Mouse (Mus musculus) MEL (cell line): ENCODE results near the gene Prex1. TPM values are rescaled to one million over a fixed set of nuclear protein-coding genes. Genes with fewer than 3 reads are reported as not detected.
A peak's percentile ranks its signal among the peaks of the same experiment; 100 is the strongest.

Source experiments
- DNase-seq: peaks from one replicate; pipeline ENCODE4 v3.0.0; 2011; ENCODE audit warnings: low read depth, low spot score
- H3K27ac ChIP-seq: 2 replicates; pipeline ENCODE4 v1.5.1; 2012; ENCODE audit warnings: low read depth, mild to moderate bottlenecking, control low read depth, low read length, moderate library complexity; ENCODE audit not compliant: control insufficient read depth
- H3K27me3 ChIP-seq, 2 experiments: fragments of 150-350 bp in 1 of 2; sonication (generic) in 1 of 2; 2 replicates each; pipeline ENCODE4 v1.6.1; 2012; ENCODE audit warnings: low read length in 2 of 2, mild to moderate bottlenecking in 2 of 2, improper control_type of control experiment in 1 of 2, moderate library complexity in 1 of 2; ENCODE audit not compliant: insufficient read depth in 2 of 2, control insufficient read depth in 1 of 2
- H3K36me3 ChIP-seq, 2 experiments: 2 replicates each; pipeline ENCODE4 v1.6.1; 2012 to 2014; ENCODE audit warnings: low read length in 2 of 2, improper control_type of control experiment in 1 of 2, inconsistent platforms in 1 of 2, mild to moderate bottlenecking in 1 of 2; ENCODE audit not compliant: insufficient read depth in 2 of 2, control insufficient read depth in 1 of 2
- H3K4me1 ChIP-seq, 2 experiments: fragments of 150-350 bp in 1 of 2; sonication (generic) in 1 of 2; 2 replicates each; pipeline ENCODE4 v1.6.1; 2012; ENCODE audit warnings: low read length in 2 of 2, improper control_type of control experiment in 1 of 2, mild to moderate bottlenecking in 1 of 2; ENCODE audit not compliant: insufficient read depth in 2 of 2, control insufficient read depth in 1 of 2
- H3K4me3 ChIP-seq, 2 experiments: fragments of 150-350 bp in 1 of 2; sonication (generic) in 1 of 2; 2 replicates each; pipeline ENCODE4 v1.5.1; 2012; ENCODE audit warnings: low read depth in 2 of 2, low read length in 2 of 2, mild to moderate bottlenecking in 2 of 2, moderate library complexity in 2 of 2, control low read depth in 1 of 2, improper control_type of control experiment in 1 of 2; ENCODE audit not compliant: control insufficient read depth in 1 of 2, insufficient read depth in 1 of 2
- H3K79me2 ChIP-seq: 2 replicates; pipeline ENCODE4 v1.6.1; 2012; ENCODE audit warnings: mild to moderate bottlenecking, low read length, moderate library complexity; ENCODE audit not compliant: control insufficient read depth, poor library complexity, insufficient read depth
- H3K9ac ChIP-seq: 2 replicates; pipeline ENCODE4 v1.6.1; 2012; ENCODE audit warnings: low read depth, mild to moderate bottlenecking, control low read depth, low read length, moderate library complexity; ENCODE audit not compliant: control insufficient read depth, poor library complexity, severe bottlenecking
- H3K9me3 ChIP-seq: fragments of 150-350 bp; sonication (generic); replicated peaks from 2 replicates; pipeline ENCODE4 v1.6.1; 2012; ENCODE audit warnings: mild to moderate bottlenecking, low read length, improper control_type of control experiment, moderate library complexity; ENCODE audit not compliant: insufficient read depth
- CHD2 ChIP-seq: IDR thresholded peaks from 2 replicates; pipeline ENCODE4 v1.6.1; 2011; ENCODE audit warnings: low read length, improper control_type of control experiment
- CTCF ChIP-seq, 3 experiments: IDR thresholded peaks in 2 of 3; conservative IDR thresholded peaks in 1 of 3; 2 replicates each; pipeline ENCODE4 v1.5.1; 2011 to 2012; ENCODE audit warnings: low read length in 3 of 3, low read depth in 2 of 3, mild to moderate bottlenecking in 2 of 3, improper control_type of control experiment in 1 of 3, inconsistent platforms in 1 of 3, mixed read lengths in 1 of 3, moderate library complexity in 1 of 3; ENCODE audit not compliant: control insufficient read depth in 1 of 3, insufficient read depth in 1 of 3, poor library complexity in 1 of 3, severe bottlenecking in 1 of 3
- ETS1 ChIP-seq: IDR thresholded peaks from 2 replicates; pipeline ENCODE4 v1.6.1; 2012; ENCODE audit warnings: low read depth, mild to moderate bottlenecking, inconsistent platforms, low read length, improper control_type of control experiment, moderate library complexity
- HCFC1 ChIP-seq: IDR thresholded peaks from 2 replicates; pipeline ENCODE4 v1.6.1; 2012; ENCODE audit warnings: low read depth, mild to moderate bottlenecking, inconsistent platforms, low read length, improper control_type of control experiment, moderate library complexity
- MAX ChIP-seq: IDR thresholded peaks from 2 replicates; pipeline ENCODE4 v1.6.1; 2011; ENCODE audit warnings: low read length, improper control_type of control experiment
- MAZ ChIP-seq: IDR thresholded peaks from 2 replicates; pipeline ENCODE4 v1.6.1; 2012; ENCODE audit warnings: low read depth, mild to moderate bottlenecking, inconsistent platforms, low read length, improper control_type of control experiment
- MXI1 ChIP-seq: IDR thresholded peaks from 2 replicates; pipeline ENCODE4 v1.6.1; 2011; ENCODE audit warnings: mild to moderate bottlenecking, low read depth, low read length, improper control_type of control experiment
- MYC ChIP-seq: IDR thresholded peaks from 2 replicates; pipeline ENCODE4 v1.6.1; 2011; ENCODE audit warnings: low read depth, mild to moderate bottlenecking, low read length, improper control_type of control experiment, moderate library complexity
- NELFE ChIP-seq: IDR thresholded peaks from 2 replicates; pipeline ENCODE4 v1.6.1; 2011; ENCODE audit warnings: low read depth, low read length, improper control_type of control experiment
- NRF1 ChIP-seq: IDR thresholded peaks from 2 replicates; pipeline ENCODE4 v1.6.1; 2014; ENCODE audit warnings: low read depth, mild to moderate bottlenecking, inconsistent platforms, low read length, improper control_type of control experiment, moderate library complexity; ENCODE audit not compliant: poor library complexity, insufficient read depth, severe bottlenecking
- POLR2A ChIP-seq, 2 experiments: IDR thresholded peaks; 2 replicates each; pipeline ENCODE4 v1.6.1; 2011 to 2012; ENCODE audit warnings: low read length in 2 of 2, mild to moderate bottlenecking in 2 of 2, control low read depth in 1 of 2, improper control_type of control experiment in 1 of 2, low read depth in 1 of 2, moderate library complexity in 1 of 2; ENCODE audit not compliant: control insufficient read depth in 1 of 2, insufficient read depth in 1 of 2, poor library complexity in 1 of 2
- POLR2AphosphoS2 ChIP-seq: IDR thresholded peaks from 2 replicates; pipeline ENCODE4 v1.6.1; 2011; ENCODE audit warnings: low read length, improper control_type of control experiment
- POLR2AphosphoS5 ChIP-seq: IDR thresholded peaks from 2 replicates; pipeline ENCODE4 v1.6.1; 2012; ENCODE audit warnings: low read depth, borderline replicate concordance, mild to moderate bottlenecking, inconsistent platforms, low read length, moderate library complexity, mixed read lengths
- RAD21 ChIP-seq: IDR thresholded peaks from 2 replicates; pipeline ENCODE4 v1.6.1; 2011; ENCODE audit warnings: mild to moderate bottlenecking, low read depth, low read length, improper control_type of control experiment
- RCOR1 ChIP-seq: IDR thresholded peaks from 2 replicates; pipeline ENCODE4 v1.6.1; 2012; ENCODE audit warnings: low read depth, mild to moderate bottlenecking, inconsistent platforms, low read length, improper control_type of control experiment
- SIN3A ChIP-seq: IDR thresholded peaks from 2 replicates; pipeline ENCODE4 v1.6.1; 2012; ENCODE audit warnings: low read length, improper control_type of control experiment, inconsistent platforms
- TBP ChIP-seq: IDR thresholded peaks from 2 replicates; pipeline ENCODE4 v1.8.0; 2011; ENCODE audit warnings: low read depth, low read length, improper control_type of control experiment
- USF1 ChIP-seq: IDR thresholded peaks from 2 replicates; pipeline ENCODE4 v1.6.1; 2014; ENCODE audit warnings: low read depth, mild to moderate bottlenecking, inconsistent platforms, low read length, improper control_type of control experiment, moderate library complexity
- USF2 ChIP-seq, 2 experiments: IDR thresholded peaks; 2 replicates each; pipeline ENCODE4 v1.6.1; 2011 to 2012; ENCODE audit warnings: improper control_type of control experiment in 2 of 2, low read length in 2 of 2, borderline replicate concordance in 1 of 2, inconsistent platforms in 1 of 2, low read depth in 1 of 2, mild to moderate bottlenecking in 1 of 2; ENCODE audit not compliant: insufficient read depth in 1 of 2
- ZC3H11A ChIP-seq: IDR thresholded peaks from 2 replicates; pipeline ENCODE4 v1.6.1; 2012; ENCODE audit warnings: low read depth, mild to moderate bottlenecking, inconsistent platforms, low read length, improper control_type of control experiment
- ZMIZ1 ChIP-seq: IDR thresholded peaks from 2 replicates; pipeline ENCODE4 v1.6.1; 2012; ENCODE audit warnings: low read depth, mild to moderate bottlenecking, inconsistent platforms, low read length, improper control_type of control experiment, moderate library complexity
- polyA plus RNA-seq, 2 experiments: library from polyadenylated mRNA; stranded (reverse) in 1 of 2; unstranded in 1 of 2; fragments of >175 nt in 1 of 2; fragments of >200 nt in 1 of 2; gene quantifications; 2 replicates each; pipeline versions ENCODE4 v1.2.1 to v1.2.4; 2012; ENCODE audit warnings: low replicate concordance in 2 of 2, low read depth in 1 of 2; ENCODE audit not compliant: insufficient read length in 2 of 2, insufficient read depth in 1 of 2, missing spikeins in 1 of 2
- total RNA-seq: library from RNA; depleted of rRNA; stranded (reverse); fragments of 300-350 nt; gene quantifications from 2 replicates; pipeline ENCODE4 v1.2.3, GENCODE M21; 2012

Prex1 gene
- total and polyA plus RNA-seq, 3 experiments = 8.0 to 33.1 (median 15.8) TPM

- TF ChIP-seq NRF1 (no peak), NELFE (no peak), ZC3H11A (peak; percentile 54; the same call in 1 of the 2 replicates)
Observed at GRCm38 (mm10) chr2:166555508-166555907, 158.1 kb downstream of the Prex1 start (continued).

DNA sequence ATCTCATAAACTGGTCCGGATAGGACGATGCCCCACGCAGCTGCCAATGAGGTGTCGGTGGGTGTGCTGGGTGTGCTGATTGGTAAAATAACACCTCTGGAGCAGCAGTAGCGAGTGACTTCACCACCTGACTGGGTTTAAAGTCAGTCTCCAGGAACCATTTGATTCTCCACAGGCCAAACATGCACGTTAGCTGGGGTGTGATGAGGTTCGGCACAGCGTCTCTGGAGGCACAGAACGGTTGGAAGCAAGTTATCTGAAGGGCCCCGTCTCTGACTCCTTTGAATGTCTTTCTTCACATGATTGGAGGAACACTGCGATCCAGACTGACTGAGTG is 159.5 kb downstream of the Prex1 start:
- Histone ChIP-seq H3K4me3 (peak overlapping the region; percentile 64 to 89), H3K9me3 (no peaks in the 10 kb centered on the region), H3K9ac (peak overlapping the region; percentile 53), H3K27me3 (no peaks in the 10 kb centered on the region; a peak in 1 of 4 replicates), H3K79me2 (no peaks in the 10 kb centered on the region), H3K36me3 (no peaks in the 10 kb centered on the region), H3K4me1 (peaks cover 0 to 7% of the 10 kb centered on the region in 2 experiments; a peak in 2 of 4 replicates), H3K27ac (peak overlapping the region; percentile 25; the same call in 1 of the 2 replicates)
- peak; percentile 96 for DNase-seq
- peak; percentile 43; the same call in 1 of the 2 replicates for TF ChIP-seq CHD2
- 0 out of 2 replicates have a peak, but pooled peaks have one; percentile 1 for TF ChIP-seq HCFC1
- no peak for TF ChIP-seq RCOR1
- peak; percentile 41; the same call in 1 of the 2 replicates for TF ChIP-seq NRF1
- no peak for TF ChIP-seq RAD21
- TF ChIP-seq POLR2AphosphoS2 = no peak
- peak; percentile 48 to 80; a peak in 3 of 4 replicates for TF ChIP-seq POLR2A (IDR thresholded peaks at IDR 0.05; ENCODE audit: control insufficient read depth in 1 of 2, insufficient read depth in 1 of 2, low read depth in 1 of 2, low read length in 2 of 2, poor library complexity in 1 of 2)
- peak; percentile 7; the same call in 1 of the 2 replicates for TF ChIP-seq MXI1
- TF ChIP-seq USF2 (IDR thresholded peaks at IDR 0.05; ENCODE audit: borderline replicate concordance in 1 of 2, insufficient read depth in 1 of 2, low read depth in 1 of 2, low read length in 2 of 2) = no peak
- TF ChIP-seq TBP = peak; percentile 66
- TF ChIP-seq NELFE = peak; percentile 52; the same call in 1 of the 2 replicates
- peak; percentile 75; the same call in 1 of the 2 replicates for TF ChIP-seq ZMIZ1
- peak; percentile 1; the same call in 1 of the 2 replicates for TF ChIP-seq SIN3A
- TF ChIP-seq, all 39 proteins: peak for 9

DNA sequence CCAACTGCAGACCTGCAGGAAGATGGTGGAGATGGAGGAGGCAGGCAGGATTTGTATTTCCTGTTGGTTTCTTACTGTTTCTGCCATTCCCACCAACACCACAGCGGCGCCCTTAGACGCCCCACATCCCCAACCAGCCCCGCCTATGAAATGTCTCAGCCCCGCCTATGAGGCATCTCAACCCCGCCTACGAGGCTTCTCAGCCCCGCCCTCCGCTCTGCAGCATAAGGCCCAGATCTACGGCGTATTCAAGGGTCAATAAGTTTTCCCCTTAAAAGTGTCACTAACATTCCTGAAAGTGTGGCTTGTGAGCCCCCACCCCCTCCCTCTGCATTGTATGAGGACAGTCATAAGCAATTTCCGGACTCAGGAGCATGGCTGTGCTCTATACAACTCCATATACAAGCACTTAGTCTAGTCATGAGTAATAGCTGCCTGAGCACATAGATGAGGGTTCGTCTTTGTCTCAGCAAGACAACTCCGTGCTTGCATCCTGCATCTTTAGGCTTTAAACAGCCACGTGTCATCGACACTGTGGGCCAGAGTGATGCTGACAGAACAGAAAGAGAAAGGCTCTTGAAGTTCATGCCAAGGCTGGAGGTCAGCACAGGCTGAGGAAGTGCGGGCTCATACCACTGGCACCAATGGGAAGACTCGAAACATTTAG is 160.0 kb downstream of the Prex1 start:
- peak; percentile 90 for DNase-seq
- Histone ChIP-seq H3K4me1 (peaks cover 0 to 7% of the 10 kb centered on the region in 2 experiments; a peak in 2 of 4 replicates), H3K9me3 (no peaks in the 10 kb centered on the region), H3K27me3 (no peaks in the 10 kb centered on the region; a peak in 1 of 4 replicates), H3K9ac (peak overlapping the region; percentile 50), H3K79me2 (no peaks in the 10 kb centered on the region), H3K36me3 (no peaks in the 10 kb centered on the region), H3K4me3 (peak overlapping the region; percentile 64 to 89), H3K27ac (peak overlapping the region; percentile 65)
- peak; percentile 59; the same call in 1 of the 2 replicates for TF ChIP-seq POLR2AphosphoS2
- TF ChIP-seq POLR2AphosphoS5 = no peak
- peak; percentile 61 for TF ChIP-seq HCFC1
- peak; percentile 77; the same call in 1 of the 2 replicates for TF ChIP-seq MYC
- no peak for TF ChIP-seq USF1
- no peak; a peak in 2 of 4 replicates for TF ChIP-seq POLR2A (IDR thresholded peaks at IDR 0.05; ENCODE audit: control insufficient read depth in 1 of 2, insufficient read depth in 1 of 2, low read depth in 1 of 2, low read length in 2 of 2, poor library complexity in 1 of 2)
- TF ChIP-seq MXI1 = peak; percentile 88
- TF ChIP-seq MAX = peak; percentile 88
- TF ChIP-seq CTCF (IDR thresholded peaks at IDR 0.05 in 2 of 3, conservative IDR thresholded peaks at IDR 0.05 in 1 of 3; ENCODE audit: control insufficient read depth in 1 of 3, insufficient read depth in 1 of 3, low read depth in 2 of 3, low read length in 3 of 3, poor library complexity in 1 of 3, severe bottlenecking in 1 of 3) = peak in 2 of 3 experiments; percentile 10 to 14; a peak in 1 of 6 replicates
- TF ChIP-seq ETS1 = 0 out of 2 replicates have a peak, but pooled peaks have one; percentile 5
- no peak for TF ChIP-seq RCOR1
- peak; percentile 77; the same call in 1 of the 2 replicates for TF ChIP-seq MAZ
- TF ChIP-seq SIN3A = peak; percentile 87
- TF ChIP-seq NELFE = peak; percentile 72
